Mouse (Mus musculus) lung, adult 2 months (tissue): Measurements from ENCODE around the gene Mboat2.

Experiments used
- CTCF ChIP-seq: fragments of 200-500 bp; IDR thresholded peaks from 2 replicates; pipeline ENCODE4 v1.5.1; 2011; ENCODE audit warnings: mild to moderate bottlenecking, low read length, control low read depth; ENCODE audit not compliant: insufficient read depth
- POLR2A ChIP-seq: fragments of 200-500 bp; IDR thresholded peaks from 2 replicates; pipeline ENCODE4 v1.6.1; 2011; ENCODE audit warnings: low read depth, mild to moderate bottlenecking, control low read depth, low read length, borderline replicate concordance; ENCODE audit errors: extremely low read depth

GRCm38 (mm10) chr12:24811230-24811629 is 19.4 kb upstream of the Mboat2 start:
- no peak for TF ChIP-seq POLR2A
- TF ChIP-seq CTCF: no peak
